Mouse (Mus musculus) erythroblast, embryonic 14.5 days (primary cell): Measurements from ENCODE around the gene Mfsd2a.

Experiments
- GATA1 ChIP-seq: IDR thresholded peaks from 2 replicates; pipeline ENCODE4 v1.6.1; 2012; ENCODE audit warnings: low read length, inconsistent platforms, mixed read lengths
- TAL1 ChIP-seq: IDR thresholded peaks from 3 replicates; pipeline ENCODE4 v1.6.1; 2012; ENCODE audit warnings: low read length, inconsistent platforms, mixed read lengths

DNA sequence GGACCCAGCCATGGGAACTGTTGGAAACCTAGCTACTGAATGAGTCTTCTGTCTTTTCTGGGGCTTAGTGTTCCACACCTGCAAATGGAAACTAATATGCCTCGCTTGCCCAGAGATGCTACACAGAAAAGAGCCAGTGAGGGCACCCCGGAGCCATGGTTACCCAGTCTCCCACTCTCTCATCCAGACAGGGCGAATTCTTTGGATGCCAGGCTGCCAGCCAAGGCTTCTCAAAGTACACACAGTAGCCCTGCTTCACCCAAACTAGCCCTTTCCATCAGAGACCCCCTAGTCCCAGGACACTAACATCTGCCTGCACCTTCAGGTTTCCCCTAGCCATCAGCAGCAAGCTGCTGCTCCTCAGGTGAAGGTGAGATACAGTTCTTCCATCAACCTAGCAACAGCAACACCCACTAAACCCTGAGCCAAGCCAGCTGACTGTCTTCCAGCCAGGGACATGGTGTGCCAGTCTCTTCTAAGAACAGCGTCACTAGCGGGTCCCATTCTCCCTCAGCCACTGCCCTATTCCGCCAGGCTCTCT is 2.4 kb downstream of the Mfsd2a start:
- TF ChIP-seq GATA1: no peak
- no peak for TF ChIP-seq TAL1
